Mouse (Mus musculus): ENCODE data around the gene Hemk1. TPM values are rescaled to one million over a fixed set of nuclear protein-coding genes. Genes with fewer than 3 reads are reported as not detected.
"Not testable (repeated sequence)": the region's sequence is repeated elsewhere in the genome, so short reads cannot be mapped to it uniquely, and the experiment has no call there.

Hemk1 gene
- polyA plus RNA-seq, 1 experiment, result 31.9 TPM

DNA sequence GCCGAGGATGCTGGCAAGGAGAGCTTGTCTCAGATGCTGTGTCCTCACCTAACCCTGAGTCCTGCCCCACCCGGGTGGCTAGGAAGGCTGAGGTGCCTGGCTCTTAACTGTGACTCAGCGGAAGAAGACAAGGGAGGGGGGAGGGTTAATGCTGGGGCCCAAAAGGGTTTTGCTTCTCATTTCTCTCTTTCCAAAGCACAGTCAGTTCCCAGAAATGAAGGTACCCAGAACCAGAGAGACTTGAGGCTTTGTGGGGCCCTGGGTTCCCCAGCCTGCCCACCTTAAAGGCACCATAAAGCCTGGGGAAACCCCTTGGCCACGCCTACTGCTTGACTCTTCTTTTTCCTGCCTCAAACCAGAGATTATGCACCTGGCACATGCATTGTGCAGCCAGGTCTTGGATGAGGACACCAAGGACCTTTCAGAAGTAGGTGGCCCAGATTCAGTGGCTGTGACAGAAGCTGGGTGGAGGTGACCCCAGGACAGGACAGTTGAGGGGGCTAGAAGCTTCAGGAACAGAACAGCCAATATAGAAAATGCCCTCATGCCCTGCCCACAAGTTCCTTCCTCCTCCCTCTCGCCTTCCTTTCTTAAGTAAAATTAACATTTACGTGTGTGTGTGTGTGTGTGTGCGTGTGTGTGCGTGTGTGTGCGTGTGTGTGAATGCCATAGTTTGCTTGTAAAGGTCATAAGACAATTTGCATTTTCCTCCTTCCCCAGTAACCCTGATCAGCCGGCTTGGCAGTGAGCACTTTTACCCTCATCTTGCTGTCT lies 25.2 kb downstream of the Hemk1 start:
- DNase-seq (ENCODE audit: extremely low spot score in 1 of 2, low spot score in 1 of 2), result no peak

DNA sequence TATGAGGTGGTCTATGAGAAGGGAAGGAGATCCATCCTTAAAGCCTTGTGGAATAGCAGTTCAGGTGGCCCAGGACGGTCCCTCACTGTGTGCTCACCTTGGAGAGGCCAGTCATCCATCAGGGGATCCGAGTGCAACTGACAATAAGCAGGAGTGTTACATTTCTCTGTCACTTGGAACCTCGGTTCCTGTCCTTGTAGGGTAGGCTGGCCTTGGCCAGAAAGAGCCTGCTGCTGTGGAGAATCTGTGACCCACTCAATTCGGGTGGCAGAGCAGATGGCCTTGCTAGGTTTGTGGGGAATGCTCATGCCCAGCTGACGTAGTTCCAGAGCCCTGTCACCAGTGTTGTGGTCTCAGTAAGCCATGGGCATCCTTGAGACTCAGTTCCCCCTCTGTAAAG lies 28.6 kb downstream of the Hemk1 start:
- no peak for DNase-seq (ENCODE audit: extremely low spot score in 1 of 2, low spot score in 1 of 2)

DNA sequence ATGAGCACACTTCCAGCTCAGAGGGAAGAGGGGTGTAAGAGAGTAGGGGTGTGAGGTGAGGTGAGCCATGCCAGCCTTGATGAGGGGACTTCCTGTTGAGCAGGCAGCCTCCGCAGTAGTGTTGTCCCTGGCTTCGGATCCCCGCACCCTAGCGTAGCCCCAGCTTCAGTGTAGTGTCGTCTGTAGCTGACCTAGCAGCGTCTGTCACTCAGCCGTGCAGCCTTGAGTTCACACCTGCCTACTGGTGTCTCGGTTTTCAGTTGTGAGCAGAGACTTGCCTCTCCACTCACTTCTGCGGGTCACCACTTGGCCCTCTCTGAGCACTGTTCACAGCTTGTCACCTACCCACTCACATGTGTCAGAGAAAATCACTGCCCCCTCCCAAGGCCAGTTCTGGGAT lies 29.0 kb downstream of the Hemk1 start:
- no peak for DNase-seq (ENCODE audit: extremely low spot score in 1 of 2, low spot score in 1 of 2)

DNA sequence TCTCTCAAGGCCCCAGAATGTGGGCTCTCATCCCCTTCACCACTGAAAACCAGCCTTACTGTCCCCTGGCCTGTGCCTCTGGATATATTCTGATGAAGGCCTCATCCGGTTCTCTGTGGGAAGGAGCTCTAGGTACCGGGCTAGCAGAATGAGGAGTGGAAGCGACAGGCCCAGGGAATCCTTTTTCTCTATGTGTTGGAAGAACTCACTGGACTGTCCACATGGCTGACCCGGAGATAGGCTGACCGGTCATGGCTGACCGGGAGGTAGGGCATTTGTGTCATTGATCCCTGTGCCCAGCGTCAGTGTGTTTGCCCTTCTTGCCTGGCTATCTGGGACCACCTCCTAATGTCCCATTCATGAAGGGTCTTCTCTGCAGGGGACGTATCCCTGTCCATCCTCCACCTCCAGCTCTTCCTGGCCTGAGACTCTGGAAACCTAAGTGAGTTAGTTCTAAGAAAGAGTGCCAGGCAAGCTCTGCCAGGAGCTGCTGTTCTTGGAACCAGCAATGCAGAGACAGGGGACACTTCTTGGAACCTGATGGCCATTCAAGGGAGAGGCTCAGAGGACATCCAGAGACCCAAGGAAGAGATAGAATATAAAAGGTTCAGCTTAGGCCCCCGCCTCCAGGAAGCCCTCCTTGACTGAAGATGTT lies 29.7 kb downstream of the Hemk1 start:
- no peak for DNase-seq (ENCODE audit: extremely low spot score in 1 of 2, low spot score in 1 of 2)

DNA sequence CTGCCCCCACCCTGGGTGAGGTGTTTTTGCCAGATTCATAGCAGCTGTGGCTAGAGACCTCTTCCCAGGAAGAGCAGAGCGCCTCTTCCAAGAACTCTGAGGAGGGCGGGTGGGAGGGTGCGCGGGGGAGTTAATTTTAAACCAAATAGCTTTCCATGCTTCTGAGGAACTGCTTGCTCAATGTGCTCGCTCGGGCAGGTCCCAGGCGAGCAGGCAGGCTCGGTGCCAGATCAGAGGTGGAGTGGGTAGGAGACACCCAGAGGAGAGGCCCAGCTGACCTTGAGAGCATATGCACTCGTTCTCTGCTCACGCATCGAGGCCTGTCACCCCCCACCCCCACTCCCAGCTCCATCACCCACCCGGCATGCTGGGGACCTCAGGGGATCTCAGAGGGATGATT lies 30.3 kb downstream of the Hemk1 start:
- peak in 1 of 2 experiments; percentile 65 for DNase-seq (ENCODE audit: extremely low spot score in 1 of 2, low spot score in 1 of 2)

DNA sequence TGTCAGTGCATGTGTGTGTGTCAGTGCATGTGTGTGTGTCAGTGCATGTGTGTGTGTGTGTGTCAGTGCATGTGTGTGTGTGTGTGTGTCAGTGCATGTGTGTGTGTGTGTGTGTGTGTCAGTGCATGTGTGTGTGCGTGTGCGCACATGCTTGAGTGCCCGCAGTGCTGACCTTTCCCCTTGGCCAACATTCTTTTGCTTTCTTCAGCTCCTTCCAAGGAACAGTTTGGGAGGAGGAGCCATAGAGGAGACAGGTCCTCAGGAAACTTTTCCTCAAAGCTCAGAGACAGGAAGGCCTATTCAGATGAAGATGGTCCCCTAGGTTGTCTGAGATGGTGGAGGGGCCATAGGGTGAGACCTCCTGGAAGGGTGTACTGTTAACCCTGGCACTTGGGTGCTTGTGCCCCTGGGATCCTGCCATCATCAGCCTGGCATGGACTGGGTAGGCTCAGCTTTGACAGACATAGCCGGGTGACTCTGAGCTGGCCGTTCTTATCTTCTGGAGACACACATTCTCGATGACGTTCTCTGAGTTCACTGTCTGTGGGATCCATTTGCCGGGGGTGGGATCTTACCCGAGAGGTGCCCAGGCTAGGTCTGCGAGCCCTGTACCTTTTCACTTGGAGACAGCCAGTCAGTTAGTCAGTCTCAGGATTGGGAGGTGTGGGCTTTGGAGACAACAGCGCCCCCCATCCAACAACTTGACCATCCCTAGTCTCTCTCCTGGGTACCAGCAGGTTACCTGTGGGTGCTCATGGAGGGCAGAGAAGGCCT lies 30.9 kb downstream of the Hemk1 start:
- no peak for DNase-seq (ENCODE audit: extremely low spot score in 1 of 2, low spot score in 1 of 2)

DNA sequence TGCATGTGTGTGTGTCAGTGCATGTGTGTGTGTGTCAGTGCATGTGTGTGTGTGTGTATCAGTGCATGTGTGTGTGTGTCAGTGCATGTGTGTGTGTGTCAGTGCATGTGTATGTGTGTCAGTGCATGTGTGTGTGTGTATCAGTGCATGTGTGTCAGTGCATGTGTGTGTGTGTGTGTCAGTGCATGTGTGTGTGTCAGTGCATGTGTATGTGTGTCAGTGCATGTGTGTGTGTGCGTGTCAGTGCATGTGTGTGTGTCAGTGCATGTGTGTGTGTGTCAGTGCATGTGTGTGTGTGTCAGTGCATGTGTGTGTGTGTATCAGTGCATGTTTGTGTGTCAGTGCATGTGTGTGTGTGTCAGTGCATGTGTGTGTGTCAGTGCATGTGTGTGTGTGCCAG lies 31.5 kb downstream of the Hemk1 start:
- not testable (repeated sequence) for DNase-seq (ENCODE audit: extremely low spot score in 1 of 2, low spot score in 1 of 2)

DNA sequence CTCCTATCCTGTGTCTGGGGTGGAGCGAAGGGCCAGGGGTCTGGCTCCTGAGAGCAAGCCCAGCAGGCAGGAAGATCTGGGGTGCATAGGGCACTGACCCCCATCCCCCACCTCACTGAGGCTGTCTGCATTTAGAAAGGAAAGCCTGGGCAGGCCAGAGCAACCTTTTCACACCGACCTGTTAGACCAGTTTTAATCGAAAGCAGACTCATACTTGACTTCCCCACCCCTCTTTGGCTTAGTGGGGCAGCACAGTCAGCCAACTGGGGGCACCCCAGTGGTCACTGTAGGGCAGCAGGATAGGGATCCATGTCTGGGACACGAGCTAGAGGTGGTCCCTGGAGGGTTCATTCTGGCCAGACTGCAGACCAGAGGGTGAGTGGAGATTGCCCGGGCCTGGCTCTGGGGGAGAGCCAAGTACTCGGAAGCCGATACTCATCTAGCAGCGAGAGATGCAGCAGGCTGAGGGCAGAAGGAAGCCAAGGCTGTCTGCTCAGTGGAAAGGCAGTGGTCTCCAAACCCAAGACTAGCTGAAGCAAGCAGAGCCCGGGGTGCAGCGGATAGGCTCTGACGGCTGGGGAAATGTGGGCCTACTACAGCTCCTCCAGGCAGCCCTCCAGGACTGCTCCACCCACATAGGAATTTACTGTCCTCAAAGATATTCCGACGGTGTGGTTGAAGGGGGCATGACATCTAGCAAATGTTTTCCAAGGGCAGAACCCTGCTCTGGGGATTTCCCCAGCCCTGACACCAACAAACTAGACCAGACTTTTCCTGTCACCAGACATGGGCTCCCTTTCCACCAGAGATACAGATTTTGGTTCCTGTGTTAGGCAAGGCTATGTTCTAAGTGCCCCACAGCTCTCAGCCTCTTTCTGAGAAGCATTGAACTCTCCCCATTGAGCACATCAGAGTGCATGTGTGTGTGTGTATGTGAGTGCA lies 32.3 kb downstream of the Hemk1 start:
- DNase-seq (ENCODE audit: extremely low spot score in 1 of 2, low spot score in 1 of 2), result no peak

DNA sequence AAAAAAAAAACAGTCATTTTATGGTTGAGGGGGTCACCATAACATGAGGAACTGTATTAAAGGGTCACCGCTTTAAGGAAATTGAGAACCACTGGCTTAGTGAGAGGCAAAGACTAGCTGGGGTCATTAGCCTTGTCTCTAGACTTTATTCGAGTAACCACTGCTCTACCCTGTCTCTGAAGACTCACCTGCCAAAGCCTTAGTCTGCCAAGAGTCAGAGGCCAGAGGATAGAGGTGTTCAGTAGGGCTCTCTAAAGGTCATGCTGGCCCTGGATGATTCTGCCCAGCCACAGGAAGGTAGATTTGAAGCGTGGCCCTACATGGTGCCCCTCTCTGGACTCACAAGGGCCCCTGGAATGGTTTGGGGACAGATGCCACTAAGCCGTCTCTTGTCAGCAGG lies 33.1 kb downstream of the Hemk1 start:
- DNase-seq (ENCODE audit: extremely low spot score in 1 of 2, low spot score in 1 of 2), result no peak

DNA sequence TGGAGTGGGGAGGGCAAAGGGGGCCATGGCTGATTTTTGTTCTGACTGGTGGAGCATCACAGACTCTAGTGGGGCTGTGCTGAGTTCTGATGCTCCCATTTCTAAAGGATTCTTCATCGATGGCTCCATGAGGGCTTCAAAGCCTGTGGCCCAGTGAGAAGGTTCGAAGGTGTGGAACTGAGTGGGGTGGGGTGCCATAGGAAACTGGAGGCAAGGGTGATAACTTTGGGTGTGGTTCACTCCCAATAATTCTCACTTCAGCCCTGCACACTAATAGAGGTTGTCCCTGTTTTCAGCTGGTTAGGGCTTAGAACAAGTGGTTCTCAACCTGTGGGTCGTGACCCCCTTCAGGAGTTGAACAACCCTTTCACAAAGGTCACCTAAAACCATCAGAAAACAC lies 33.8 kb downstream of the Hemk1 start:
- DNase-seq (ENCODE audit: extremely low spot score in 1 of 2, low spot score in 1 of 2), result no peak

DNA sequence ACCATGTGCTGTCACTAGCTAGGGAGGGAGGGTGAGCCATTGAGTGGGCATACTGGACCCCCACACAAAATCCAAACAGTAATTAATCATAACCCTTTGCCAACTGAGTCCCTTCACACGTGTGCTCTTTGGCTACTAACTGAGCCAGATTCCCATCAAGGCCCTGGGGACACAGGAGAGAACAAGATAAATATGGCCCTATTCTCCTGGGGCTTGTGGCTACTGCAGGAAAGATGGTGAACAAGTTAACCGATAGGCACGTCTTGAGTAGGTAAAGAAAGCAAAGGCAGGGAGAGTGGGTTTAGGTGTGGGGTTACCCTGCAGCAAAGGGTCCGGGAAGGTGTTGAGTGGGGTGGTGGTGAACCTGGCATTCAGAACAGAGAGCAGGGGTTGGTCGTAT lies 34.2 kb downstream of the Hemk1 start:
- DNase-seq (ENCODE audit: extremely low spot score in 1 of 2, low spot score in 1 of 2), result no peak

DNA sequence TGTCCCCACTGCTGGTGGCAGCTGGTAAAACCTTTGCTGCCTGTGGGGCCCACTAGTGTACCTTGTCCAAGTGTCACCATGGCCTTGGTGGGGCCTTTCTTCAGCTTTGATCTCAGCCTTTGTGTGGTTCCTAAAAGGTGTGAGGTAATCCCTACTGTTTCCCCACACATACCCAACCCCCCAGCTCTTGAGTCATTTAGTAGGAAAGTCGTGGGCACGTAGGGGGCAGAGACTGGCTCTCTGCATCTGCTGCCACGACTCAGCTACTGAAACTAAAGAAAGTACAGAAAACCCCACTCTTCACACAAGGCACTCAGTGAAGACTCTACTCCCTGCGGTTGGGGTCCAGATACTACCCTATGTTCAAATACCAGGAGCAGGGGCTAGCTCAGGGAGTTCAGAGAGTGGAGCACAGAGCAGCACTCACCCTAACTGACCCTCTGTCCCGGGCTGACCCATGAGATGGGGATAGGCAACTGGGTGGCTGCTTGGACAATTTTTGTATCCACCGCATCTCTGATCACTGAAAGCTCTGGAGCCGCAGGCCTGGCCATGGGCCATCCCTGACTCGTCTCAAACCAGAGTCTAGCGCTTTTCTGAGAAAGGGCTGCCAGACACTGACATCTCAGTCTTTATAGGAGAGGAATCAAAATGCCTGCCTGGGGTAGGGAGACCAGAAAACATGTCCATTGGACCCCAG lies 34.9 kb downstream of the Hemk1 start:
- no peak for DNase-seq (ENCODE audit: extremely low spot score in 1 of 2, low spot score in 1 of 2)

DNA sequence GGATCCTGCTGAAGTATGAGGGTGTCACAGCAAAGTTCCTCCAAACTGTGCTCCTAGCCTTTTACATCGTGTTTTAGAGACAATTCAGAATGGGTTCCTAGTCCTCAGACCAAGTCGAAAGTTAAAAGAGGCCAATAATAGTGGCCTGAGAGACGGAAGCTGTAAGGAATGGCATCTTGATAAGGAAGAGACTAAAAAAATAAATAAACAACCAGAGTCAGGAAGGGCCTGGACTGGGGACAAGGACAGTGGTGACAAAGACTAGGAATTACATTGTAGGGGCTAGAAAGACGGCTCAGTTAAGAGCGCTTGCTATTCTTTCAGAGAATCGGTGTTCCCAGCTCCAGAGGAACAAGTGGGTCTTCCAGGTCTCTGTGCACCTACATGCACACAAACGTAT lies 35.6 kb downstream of the Hemk1 start:
- DNase-seq (ENCODE audit: extremely low spot score in 1 of 2, low spot score in 1 of 2), result no peak

DNA sequence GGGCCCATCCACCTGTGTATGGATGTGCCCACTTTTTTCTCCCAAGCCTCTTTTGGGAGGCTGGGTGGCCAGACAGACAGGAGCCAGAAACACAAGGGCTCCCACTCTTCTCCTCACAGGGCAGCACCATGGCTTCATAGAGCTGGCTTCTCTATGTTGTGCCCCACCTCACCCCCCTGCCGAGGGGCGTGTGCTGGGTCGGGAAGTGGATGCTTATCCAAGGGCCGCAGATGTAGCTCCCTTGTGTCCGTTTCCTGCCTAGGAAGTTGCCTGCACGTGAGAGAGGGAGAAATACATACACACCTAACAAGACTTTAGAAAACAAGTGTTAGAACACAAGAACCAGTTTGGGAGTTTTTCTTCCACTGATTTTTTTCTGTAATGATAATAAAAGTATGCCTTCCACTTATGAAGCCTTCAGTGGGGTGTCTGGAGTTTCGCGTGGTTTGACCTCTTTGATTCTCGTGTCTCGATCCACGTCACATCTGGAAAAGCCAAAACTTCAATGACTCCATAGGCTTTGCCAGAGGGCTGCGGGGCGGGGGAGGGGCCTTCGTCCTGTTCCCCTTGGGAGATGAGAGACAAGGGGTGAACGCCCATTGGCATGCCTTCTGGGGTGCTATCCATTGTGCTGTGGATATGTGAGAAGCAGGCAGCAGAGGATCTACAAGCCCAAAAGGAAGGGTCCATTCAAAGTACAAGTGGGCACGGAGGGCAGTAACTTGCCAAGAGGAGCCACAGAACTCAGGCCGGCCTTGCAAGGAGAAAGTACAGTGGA lies 36.4 kb downstream of the Hemk1 start:
- no peak for DNase-seq (ENCODE audit: extremely low spot score in 1 of 2, low spot score in 1 of 2)

DNA sequence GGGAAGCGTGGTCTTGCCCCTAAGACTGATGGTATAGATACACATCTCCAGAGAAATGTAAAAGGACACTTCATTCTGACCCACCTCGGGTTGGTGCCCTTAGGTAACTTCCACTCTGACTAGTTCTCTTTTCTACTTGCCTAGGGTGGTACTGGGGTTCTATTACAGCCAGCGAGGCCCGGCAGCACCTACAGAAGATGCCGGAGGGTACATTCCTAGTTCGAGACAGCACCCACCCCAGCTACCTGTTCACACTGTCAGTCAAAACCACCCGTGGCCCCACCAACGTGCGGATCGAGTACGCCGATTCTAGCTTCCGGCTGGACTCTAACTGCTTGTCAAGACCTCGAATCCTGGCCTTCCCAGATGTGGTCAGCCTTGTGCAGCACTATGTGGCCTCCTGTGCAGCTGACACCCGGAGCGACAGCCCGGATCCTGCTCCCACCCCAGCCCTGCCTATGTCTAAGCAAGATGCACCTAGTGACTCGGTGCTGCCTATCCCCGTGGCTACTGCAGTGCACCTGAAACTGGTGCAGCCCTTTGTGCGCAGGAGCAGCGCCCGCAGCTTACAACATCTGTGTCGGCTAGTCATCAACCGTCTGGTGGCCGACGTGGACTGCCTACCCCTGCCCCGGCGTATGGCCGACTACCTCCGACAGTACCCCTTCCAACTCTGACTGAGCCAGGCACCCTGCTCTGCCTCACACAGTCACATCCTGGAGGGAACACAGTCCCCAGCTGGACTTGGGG lies 37.8 kb downstream of the Hemk1 start:
- DNase-seq (ENCODE audit: extremely low spot score in 1 of 2, low spot score in 1 of 2), result no peak

DNA sequence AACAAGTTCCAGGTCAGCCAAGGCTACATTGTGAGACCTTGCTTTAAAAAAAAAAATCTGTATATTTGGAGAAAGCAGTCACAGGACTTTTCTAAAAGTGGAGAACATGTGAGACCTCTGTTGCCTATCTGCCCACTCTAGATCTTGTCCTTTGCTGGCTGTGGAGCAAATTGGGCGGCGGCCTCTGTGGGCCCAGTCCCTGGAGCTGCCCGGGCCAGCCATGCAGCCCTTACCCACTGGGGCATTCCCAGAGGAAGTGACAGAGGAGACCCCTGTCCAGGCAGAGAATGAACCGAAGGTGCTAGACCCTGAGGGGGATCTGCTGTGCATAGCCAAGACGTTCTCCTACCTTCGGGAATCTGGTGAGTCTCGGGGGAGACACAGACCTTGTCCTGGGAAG lies 38.4 kb downstream of the Hemk1 start:
- no peak for DNase-seq (ENCODE audit: extremely low spot score in 1 of 2, low spot score in 1 of 2)

DNA sequence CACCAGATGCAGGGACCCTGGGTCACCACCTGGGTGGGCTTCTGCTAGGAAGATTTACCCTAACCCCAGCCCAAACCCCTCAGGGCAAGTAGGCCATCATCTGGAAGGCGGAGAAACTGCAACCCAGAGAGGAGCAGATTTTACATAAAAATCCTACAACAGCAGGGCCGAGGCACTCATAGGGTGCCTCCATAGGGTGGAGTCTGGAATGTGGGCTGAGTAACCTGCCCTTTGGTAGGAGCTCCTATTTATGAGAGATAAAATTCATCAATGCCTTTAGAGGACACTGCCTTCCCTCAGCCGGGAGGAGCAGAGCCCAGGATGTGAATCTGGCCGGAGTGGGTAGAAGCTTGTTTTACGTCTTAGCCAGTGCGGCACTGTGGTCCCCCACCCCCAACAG lies 39.3 kb downstream of the Hemk1 start:
- no peak for DNase-seq (ENCODE audit: extremely low spot score in 1 of 2, low spot score in 1 of 2)

DNA sequence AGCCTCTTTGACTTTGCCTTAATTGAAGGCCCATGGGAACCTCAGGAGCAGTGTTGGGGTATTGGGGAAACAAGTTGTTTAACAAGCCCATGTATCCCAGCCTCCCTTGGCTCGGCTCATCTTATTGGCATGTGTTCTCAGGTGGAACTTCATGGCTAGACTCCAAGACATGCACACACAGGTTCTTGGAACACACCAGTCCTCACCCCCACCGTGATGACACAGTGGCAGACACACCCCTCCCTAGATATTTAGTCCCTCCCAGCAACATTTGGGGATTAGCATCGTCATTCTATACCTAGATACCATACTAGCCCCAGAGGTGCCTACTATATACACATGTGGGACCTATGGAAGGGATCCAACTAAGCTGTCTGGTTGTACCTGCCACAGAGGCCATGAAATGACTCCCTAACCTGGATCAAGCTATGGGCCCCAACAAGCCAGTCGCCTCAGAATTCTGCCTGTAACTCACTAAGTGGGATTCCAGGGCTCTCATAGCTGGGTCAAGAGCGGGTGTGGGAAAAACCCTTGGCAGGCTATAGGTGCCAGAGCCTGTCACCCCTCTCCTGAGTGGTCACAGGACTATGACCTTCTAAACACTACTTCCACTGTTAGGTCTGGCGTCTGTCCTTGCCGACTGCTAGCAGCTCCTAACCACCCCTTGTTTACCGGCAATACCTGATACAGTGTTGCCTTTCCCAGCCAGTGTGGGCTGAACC lies 39.9 kb downstream of the Hemk1 start:
- no peak for DNase-seq (ENCODE audit: extremely low spot score in 1 of 2, low spot score in 1 of 2)
